Mouse (Mus musculus): Measurements from ENCODE around the gene R3hdm4. TPM values are rescaled to one million over a fixed set of nuclear protein-coding genes. Genes with fewer than 3 reads are reported as not detected.

R3hdm4 gene
- 380 and 385 TPM in 2 replicates for polyA plus RNA-seq (2012; rRNA removed)

DNA sequence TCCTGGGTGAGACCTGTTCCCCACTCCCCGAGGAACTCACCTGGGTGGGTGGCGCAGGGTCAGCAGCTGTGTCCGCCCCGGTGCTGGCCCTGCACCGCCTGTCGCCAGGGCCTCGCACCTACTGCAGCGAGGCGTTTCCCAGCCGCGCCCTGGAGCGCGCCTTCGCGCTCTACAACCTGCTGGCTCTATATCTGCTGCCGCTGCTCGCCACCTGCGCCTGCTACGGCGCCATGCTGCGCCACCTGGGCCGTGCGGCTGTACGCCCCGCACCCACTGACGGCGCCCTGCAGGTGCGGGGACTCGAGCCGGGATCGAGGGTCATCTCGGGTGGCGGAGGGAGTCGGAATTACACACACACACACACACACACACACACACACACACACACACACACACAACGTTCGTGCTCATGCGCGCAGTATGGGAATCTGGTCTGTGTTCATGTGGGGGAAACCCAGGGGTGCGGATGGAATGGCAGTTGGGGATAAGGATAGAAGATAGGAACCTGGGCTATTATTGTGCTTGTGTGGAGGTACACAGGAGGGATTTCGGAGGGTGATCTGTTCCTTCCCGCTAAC, at the start of gene R3hdm4:
Gene R3hdm4, minus strand, starts transcription at position 251 of the 578 bp plus-strand sequence.
- no peak for DNase-seq (ENCODE audit: extremely low spot score in 1 of 2, low spot score in 1 of 2)

DNA sequence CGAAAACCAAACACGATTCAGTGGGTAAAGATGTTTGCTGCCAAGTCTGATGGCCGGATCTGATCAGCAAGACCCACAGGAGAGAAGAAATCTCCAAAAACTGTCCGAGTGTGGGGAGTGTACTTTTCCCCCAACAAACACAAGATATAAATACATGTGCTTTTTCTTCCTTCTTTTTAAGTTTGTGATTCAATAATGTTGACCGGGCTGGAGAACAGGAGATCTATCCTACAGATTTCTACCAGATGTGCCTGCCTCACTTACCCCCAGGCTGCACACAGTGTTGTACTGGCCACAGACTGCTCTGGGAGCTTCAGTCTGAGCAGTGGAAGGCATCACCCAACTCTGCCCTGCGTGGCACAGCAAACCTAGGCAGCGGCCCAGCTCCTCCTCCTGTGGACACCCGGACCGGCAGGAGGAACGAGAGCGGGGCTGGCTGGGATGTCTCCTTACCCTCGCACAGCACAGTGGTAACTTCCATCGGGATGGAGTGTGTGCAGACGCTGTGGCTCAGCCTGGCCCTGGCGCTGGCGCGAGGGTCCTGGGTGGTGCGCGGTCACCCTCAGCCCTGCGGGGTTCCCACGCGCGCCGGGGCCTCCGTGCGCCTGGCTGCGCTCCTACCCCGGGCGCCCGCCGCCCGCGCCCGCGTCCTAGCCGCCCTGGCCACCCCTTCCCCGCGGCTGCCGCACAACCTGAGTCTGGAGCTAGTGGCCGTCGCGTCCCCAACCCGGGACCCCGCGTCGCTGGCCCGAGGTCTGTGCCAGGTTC, 49.6 kb upstream of the R3hdm4 start, which contains the start of gene Grin3b:
Gene Grin3b, plus strand, starts transcription at position 301 of the 768 bp plus-strand sequence.
- DNase-seq (ENCODE audit: extremely low spot score in 1 of 2, low spot score in 1 of 2) = no peak

DNA sequence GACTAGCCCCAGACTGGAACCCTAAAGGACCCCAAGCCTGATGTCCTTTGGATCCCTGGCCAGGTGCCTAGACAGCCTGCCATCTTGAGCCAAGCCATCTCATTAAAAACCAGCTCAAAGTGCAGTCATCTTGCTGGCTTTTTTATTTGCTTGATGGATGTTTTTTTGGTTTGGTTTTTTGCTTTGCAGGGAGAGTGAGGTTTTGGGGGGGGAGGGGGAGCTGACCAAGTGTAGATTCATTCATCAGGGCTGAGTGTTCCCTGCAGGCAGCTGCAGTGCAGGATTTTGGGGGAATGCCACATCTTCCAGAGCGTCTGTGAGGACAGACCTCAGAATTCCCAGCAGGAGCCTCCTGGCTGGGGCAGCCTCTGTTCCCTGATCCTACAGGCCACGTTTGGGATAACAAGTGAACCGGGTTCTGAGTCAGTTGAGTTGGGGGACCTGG, 48.1 kb upstream of the R3hdm4 start:
- DNase-seq (ENCODE audit: extremely low spot score in 1 of 2, low spot score in 1 of 2) = no peak

DNA sequence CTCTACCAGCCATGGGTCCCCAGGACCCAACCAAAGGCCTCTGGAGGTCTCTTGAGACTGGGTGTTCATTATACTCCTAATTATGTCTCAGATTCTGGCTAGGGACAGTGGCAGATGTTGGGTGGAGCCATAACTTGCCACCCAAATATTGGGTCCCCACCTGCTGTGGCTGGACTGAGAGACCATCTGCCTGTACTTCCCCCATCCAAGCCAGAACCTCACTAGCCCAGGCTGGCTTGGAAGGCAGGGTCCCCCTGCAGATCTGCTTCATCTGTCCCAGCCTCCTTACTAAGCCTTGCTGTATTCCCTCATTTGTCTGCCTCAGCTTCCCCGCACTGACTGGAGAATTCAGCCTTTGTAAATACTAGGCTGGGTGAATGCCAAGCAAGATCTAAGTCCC, 47.2 kb upstream of the R3hdm4 start:
- no peak for DNase-seq (ENCODE audit: extremely low spot score in 1 of 2, low spot score in 1 of 2)

DNA sequence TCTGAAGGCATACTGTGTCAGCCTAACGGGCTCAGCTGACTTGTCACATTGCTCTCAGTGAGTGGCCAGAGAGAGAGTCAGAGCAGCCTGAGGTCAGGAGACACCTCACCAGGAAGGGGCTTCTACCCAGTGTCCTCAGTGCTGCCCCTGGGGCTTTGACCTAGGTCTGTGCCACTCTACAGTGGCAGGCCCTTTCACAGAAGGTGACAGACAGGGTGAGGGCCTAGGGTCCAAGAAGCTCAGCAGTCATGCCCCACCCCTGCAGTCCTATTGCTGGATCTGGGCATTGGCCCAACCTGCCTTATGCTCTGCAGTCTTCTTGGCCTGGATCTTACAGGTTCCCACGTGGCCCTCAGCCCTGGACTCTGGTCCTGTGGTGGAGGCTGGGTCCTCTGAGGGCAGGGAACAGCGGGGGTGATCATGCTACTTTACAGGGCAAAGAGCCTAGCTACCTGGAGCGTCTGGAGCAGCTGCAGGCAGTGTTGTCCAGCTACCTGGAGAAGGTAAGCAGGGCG, 45.9 kb upstream of the R3hdm4 start:
- DNase-seq (ENCODE audit: extremely low spot score in 1 of 2, low spot score in 1 of 2) = no peak

DNA sequence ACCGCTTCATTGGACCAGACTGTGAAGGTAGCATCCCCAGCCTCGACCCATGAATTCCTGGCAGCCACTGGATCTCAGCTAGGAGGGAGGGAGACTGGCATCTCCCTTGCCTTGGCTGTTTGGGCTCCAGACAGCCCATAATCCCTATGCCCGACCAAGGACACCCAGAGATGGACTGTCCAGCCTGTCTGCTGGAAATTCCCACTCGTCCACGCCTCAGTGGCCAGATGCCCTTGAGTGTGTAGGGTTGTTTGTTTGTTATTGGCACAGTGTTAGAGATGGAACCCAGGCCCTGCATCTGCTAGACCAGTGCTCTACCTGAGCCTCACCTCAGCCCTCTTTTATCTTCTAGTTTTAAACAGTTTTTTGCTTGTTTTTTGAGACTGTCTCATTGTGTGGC, 44.3 kb upstream of the R3hdm4 start:
- DNase-seq (ENCODE audit: extremely low spot score in 1 of 2, low spot score in 1 of 2) = no peak

DNA sequence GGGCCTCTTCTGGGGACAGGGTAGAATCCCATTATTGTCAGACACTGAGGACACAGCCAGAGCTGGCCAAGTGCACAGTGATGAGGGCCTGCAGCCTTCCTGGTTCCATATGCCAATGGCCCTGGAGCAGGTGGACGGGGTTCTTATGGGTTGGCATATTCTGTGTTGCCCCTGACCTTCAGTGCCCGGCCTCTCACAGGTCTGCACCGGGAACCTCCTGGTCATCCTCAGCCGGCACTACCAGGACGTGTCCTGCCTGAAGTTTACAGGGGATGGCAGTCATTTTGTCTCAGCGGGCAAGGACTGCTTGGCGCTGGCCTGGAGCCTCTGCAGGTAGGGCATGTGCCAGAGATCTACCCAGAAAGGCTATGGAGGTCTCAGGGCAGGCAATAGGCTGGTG, 43.7 kb upstream of the R3hdm4 start:
- DNase-seq (ENCODE audit: extremely low spot score in 1 of 2, low spot score in 1 of 2) = no peak

DNA sequence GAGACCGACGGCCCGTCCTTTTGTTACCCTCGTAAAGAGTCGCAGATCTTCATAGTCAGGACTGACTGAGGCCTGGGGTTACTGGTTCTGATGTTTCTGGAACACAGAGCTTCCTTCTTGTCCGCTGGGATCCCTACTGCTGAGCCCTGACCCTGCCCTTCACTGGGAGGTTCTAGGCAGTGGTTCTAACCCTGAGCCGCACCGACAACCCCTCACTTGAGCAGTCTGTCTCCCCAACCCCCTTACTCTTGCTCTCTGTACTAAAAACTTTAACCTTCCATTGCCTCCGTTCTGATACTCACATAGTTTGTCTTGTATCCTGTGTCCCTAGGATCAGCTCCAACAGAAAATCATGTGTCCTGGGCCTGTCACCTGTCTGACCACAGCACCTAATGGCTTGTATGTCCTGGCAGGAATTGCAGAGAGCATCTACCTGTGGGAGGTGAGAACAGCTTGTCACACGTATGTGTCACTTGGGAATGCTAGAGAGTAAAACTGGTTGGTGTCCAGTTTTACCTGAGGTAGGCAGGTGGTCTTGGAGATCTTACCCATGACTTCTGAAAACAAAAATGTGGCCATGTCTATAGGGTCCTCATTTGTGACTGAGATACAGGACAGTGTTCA, 39.8 kb upstream of the R3hdm4 start:
- DNase-seq (ENCODE audit: extremely low spot score in 1 of 2, low spot score in 1 of 2) = no peak

DNA sequence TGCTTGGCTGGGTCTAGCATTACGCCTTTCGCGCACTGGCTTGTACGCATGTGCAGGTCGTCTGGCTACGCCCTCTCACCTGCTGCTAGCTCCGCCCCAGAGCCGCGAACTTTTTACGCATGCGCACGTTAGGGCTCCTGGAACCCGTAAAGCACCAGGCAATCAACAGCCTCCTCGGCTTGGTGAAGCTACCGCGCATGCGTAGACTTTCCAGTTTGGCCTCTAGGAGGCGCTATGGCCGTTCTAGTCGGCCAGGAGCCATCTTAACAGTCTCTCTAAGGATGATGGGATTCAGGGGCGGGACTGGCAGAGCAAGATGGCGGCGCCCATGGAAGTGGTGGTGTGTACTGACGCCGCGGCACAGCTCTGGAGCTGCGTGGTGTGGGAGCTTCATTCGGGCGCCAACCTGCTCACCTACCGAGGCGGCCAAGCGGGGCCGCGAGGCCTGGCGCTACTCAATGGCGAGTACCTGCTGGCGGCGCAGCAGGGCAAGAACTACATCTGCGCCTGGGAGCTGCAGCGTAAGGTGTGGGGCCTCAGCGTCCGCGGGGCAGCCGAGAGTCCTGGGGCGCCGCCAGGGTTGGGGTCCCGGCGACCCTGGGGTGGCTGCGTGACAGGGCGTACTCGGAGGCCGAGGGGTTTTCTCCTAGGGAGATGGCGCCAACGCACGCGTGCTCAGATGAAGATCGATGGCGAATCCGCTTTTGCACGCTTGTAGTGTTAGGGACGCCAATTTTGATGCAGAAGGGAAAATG, 39.0 kb upstream of the R3hdm4 start, which contains the start of gene Wdr18:
Gene Wdr18, plus strand, starts transcription at position 306 of the 755 bp plus-strand sequence.
- peak; percentile 99 to 100 for DNase-seq (ENCODE audit: extremely low spot score in 1 of 2, low spot score in 1 of 2)

DNA sequence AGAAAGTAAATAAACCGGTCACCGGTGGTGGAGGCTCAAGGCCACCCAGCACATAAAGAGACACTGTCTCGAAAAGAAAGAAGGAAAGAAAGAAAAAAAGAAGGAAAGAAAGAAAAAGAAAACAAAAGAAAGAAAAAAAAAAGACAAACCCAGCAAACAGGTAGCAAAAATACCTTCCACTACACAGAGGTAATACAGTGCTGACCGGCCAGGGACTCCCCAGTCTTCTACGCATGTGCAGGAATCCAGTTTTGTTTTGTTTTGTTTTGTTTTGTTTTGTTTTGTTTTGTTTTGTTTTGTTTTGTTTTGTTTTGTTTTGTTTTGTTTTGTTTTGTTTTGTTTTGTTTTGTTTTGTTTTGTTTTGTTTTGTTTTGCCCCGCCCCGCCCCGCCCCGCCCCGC, 38.4 kb upstream of the R3hdm4 start:
- peak in 1 of 2 experiments; percentile 37 for DNase-seq (ENCODE audit: extremely low spot score in 1 of 2, low spot score in 1 of 2)

DNA sequence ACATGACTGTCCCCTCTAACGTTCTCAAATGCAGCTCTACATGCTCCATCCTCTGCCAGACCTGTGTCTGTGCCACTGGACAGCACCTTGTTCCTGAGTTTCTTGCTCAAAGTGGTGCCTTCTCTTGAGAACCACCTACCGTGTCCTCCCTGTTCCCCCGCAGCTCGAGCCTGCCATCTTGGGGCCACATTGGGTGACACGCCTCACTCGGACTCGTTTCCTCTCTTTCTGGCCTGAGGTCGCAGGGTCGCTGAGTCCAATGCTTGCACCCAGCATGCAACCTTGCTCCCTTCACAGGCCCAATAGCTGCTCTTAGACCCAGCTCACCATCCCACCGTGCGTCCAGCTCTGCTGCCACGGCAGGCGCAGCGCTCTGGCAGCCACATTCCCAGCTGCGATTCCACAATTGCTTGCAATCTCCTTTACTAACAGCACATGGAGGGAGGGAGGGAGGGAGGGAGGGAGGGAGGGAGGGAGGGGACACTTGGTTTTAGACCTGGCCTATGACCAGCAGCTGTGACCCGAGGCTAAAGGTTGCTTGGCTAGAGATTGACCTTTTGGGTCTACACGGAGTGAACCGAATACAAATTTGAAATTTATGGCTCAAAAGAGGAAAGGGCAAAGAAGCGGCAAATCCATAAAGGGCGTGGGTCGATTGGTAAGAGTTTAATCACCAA, 37.3 kb upstream of the R3hdm4 start:
- DNase-seq (ENCODE audit: extremely low spot score in 1 of 2, low spot score in 1 of 2) = peak in 1 of 2 experiments; percentile 76

DNA sequence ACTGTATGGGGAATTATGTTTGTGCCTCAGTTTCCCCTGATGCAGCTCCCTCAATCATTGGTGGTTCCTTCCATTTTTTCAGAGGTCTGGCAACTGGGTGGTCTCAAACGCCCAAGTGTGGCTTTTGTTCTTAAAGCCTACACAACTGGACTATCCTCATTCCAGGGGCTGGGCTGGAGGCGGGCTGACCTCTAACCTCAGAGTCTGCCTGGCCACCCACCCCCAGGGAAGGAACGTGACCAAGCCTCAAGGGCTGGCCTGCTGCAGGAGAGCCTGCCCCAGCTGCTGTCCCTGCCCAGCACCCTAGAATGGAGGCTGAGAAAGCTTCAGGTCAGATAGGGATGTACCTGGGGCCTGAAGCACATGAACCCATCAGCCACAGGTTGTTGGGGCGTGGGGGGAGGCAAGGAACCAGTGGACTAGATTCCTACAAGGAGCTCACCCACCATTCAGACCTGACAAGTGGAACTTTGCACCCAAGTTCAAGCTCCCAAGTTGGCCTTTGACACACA, 35.7 kb upstream of the R3hdm4 start:
- no peak for DNase-seq (ENCODE audit: extremely low spot score in 1 of 2, low spot score in 1 of 2)

DNA sequence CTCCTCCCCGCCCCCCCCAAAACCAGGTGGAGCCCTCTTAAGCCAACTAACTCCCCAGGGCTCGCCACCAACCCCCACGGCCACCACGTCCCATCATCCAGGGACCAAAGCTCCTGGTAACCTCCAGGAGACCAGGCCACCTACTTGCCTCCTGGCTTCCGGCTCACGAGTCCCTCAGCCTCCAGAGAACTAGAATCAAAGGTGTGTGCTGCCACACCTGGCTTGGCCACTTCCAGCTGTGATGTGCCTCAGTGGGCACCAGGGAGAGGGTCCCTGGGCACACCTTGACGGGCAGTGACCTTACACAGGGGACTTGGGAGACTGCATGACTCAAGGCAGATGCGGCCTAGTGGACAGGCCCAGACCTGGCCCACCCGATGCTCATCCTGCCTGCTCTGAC, 34.7 kb upstream of the R3hdm4 start:
- DNase-seq (ENCODE audit: extremely low spot score in 1 of 2, low spot score in 1 of 2) = no peak

DNA sequence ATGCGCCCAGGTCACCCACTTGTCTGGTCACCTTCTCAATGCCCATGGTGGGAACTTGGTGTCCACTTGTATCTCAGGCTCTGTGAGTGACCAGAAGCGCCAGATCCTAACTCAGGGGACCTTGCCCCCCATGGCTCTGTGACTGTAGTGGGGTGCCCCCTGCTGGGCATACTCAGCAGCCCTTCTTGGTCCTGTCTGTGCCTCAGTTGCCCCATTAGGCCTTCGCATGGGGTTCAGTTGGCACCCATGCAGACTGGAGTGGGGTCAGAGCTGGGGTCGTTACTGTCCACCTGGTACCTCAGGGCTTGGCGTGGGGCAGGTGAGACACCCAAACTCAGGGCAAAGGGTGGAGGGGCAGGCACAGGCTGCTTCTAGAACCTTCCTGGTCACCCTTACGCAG, 32.9 kb upstream of the R3hdm4 start:
- peak in 1 of 2 experiments; percentile 43 for DNase-seq (ENCODE audit: extremely low spot score in 1 of 2, low spot score in 1 of 2)

DNA sequence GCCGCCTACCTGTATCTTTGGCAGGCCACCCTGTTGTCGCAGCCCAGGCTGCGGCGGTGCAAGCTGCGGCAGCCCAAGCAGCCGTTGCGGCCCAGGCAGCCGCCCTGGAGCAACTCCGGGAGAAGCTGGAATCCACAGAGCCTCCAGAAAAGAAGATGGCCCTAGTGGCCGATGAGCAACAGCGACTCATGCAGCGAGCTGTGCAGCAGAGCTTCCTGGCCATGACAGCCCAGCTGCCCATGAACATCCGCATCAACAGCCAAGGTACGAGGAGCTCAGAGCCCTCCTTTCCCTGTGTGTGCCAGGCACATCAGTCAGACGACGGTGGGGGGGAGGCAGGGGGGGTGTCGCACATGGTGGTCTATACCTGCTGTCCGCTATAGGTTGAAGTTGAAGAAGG, 29.7 kb upstream of the R3hdm4 start:
- no peak for DNase-seq (ENCODE audit: extremely low spot score in 1 of 2, low spot score in 1 of 2)

DNA sequence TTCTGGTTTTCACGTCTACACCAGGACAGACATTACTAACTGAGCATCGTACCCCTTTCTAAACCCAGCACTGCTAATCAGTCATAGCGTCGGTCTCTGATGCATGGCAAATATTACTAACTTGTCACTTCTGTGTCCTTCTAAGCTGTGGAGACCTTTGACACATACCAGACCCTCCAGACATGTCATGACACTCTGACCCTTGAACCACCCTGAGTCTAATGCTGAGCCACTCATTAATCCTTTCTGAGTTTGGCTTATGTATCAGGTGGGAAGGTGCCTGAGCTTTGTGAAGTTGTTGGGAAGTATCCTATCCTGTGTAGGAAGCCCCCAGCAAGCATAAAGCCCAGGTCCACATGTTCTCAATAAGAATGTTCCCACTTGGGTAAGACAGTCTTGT, 28.9 kb upstream of the R3hdm4 start:
- no peak for DNase-seq (ENCODE audit: extremely low spot score in 1 of 2, low spot score in 1 of 2)

DNA sequence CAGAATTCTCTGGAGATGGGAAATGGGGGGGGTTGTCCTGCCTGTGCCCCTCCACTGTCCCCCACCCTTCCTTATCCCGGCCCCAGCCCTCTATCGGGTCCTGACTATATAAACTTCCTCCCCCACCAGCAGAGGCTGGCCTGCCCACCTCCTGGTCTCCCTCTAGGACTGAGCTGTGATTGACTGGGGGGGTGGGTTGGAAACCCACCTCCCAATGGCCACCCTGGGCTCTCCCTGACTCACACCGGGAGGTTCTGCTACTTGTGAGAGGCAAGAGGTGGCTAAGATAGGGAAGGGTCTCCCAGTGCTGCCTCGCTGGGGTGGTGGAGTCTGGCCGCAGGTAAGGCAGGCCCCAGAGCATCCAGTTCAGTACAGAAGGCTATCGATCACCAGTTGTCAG, 26.5 kb upstream of the R3hdm4 start:
- no peak for DNase-seq (ENCODE audit: extremely low spot score in 1 of 2, low spot score in 1 of 2)

DNA sequence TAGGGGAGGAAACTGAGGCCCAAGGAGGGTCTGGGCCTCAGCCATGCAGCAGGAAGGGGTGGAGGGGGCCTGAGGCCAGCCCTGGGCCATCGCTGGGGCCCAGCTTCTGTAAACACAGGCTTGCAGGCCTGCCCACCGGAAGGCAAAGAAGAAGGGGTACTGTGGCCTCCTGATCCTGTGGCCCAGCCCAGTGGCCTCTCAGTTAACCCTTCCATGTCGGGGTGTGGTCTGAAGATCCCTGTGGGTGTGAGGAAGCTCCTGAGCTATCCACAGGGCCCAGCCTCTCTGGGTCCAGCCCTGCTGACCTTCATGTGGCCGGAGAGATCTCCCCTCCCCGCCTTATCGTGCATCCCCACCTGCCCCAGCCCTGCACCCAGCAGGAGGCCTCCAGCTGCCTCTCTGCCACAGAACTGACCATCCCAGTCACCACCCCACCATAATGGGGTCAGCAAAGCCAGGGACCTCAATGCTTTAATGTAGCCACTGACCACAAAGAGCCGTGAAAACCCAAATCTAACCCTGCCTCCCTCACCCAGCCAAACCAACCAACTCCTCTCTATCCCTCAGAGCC, 25.8 kb upstream of the R3hdm4 start:
- no peak for DNase-seq (ENCODE audit: extremely low spot score in 1 of 2, low spot score in 1 of 2)

DNA sequence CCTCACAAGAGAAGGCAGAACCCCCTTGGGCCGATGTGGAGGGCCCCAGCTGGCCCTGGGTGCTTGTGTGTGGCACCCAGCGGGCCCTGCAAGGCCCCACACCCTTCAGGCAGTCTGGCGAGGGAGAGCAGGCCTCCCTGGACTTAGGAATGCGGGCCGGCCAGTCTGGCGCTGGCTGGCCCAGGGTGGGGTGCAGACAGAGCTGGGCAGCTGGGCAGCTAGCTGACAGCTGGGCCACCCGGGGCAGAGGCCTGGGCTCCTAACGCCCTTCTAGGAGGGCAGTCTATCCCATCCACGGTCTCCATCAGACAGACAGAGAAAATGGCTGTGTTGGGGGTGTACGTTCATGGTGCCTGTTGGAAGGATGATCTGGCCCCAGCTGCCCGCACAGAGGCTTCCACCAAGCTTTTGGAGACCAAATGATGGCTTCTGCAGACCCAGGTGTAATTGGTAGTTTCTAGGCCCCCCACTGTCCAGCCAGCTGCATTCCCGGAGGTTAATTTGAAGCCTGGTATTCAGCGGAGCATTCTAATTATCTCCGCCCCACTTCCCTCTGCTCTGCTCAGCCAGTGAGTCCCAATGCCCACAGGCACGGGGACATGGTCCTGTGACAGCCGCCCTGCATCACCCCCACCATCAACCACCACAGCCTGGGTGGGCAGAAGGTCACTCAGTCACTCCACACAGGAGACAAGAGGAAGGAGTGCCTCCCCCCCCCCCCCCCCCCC, 24.7 kb upstream of the R3hdm4 start:
- DNase-seq (ENCODE audit: extremely low spot score in 1 of 2, low spot score in 1 of 2) = no peak
